Mouse (Mus musculus) thymus, postnatal 14 days (tissue): Measurements from ENCODE around the gene Gm49395.

ENCODE experiments used
- DNase-seq: peaks from one replicate; pipeline ENCODE4 v3.0.0; 2021

The Gm49395 gene

GRCm38 (mm10) chr13:115096965-115097364, 4.8 kb downstream of the Gm49395 start:
- no peak for DNase-seq

- DNase-seq, result no peak
Observed at GRCm38 (mm10) chr13:115096216-115096615, 5.5 kb downstream of the Gm49395 start.

GRCm38 (mm10) chr13:115095392-115095791, 6.3 kb downstream of the Gm49395 start:
- DNase-seq, result no peak

GRCm38 (mm10) chr13:115091511-115091910, 10.2 kb downstream of the Gm49395 start:
- DNase-seq, result no peak

- no peak for DNase-seq
Observed at GRCm38 (mm10) chr13:115090977-115091445, 10.7 kb downstream of the Gm49395 start.

- DNase-seq, result peak; percentile 96
Observed at GRCm38 (mm10) chr13:115090069-115090976, 11.4 kb downstream of the Gm49395 start, which contains the start of gene Pelo. Gene Pelo, minus strand, starts transcription at chr13:115090186.

GRCm38 (mm10) chr13:115089395-115090025, 12.2 kb downstream of the Gm49395 start:
- DNase-seq, result peak; percentile 47

- no peak for DNase-seq
Observed at GRCm38 (mm10) chr13:115089020-115089394, 12.7 kb downstream of the Gm49395 start.

GRCm38 (mm10) chr13:115085974-115086373, 15.7 kb downstream of the Gm49395 start:
- DNase-seq, result no peak

- DNase-seq, result no peak
Observed at GRCm38 (mm10) chr13:115082339-115082738, 19.4 kb downstream of the Gm49395 start.

- no peak for DNase-seq
Observed at GRCm38 (mm10) chr13:115079996-115080585, 21.6 kb downstream of the Gm49395 start.

GRCm38 (mm10) chr13:115078997-115079685, 22.6 kb downstream of the Gm49395 start:
- DNase-seq, result no peak

GRCm38 (mm10) chr13:115077346-115078134, 24.2 kb downstream of the Gm49395 start:
- DNase-seq, result no peak

GRCm38 (mm10) chr13:115072386-115072785, 29.3 kb downstream of the Gm49395 start:
- no peak for DNase-seq

GRCm38 (mm10) chr13:115071431-115071830, 30.3 kb downstream of the Gm49395 start:
- DNase-seq, result no peak

- DNase-seq, result no peak
Observed at GRCm38 (mm10) chr13:115067968-115068330, 33.8 kb downstream of the Gm49395 start.

- no peak for DNase-seq
Observed at GRCm38 (mm10) chr13:115067324-115067967, 34.3 kb downstream of the Gm49395 start.

- no peak for DNase-seq
Observed at GRCm38 (mm10) chr13:115057555-115057954, 44.2 kb downstream of the Gm49395 start.

GRCm38 (mm10) chr13:115054783-115055182, 46.9 kb downstream of the Gm49395 start:
- no peak for DNase-seq

- DNase-seq, result no peak
Observed at GRCm38 (mm10) chr13:115052568-115052967, 49.2 kb downstream of the Gm49395 start.
